Mouse (Mus musculus): ENCODE measurements around the gene Gm21883. TPM values are rescaled to one million over a fixed set of nuclear protein-coding genes. Genes with fewer than 3 reads are reported as not detected.

The Gm21883 gene
- not detected for polyA plus RNA-seq (2012; fragmentation: generic; extraction: Trizol)

GRCm38 (mm10) chrX:31574183-31574582 is at the start of gene Gm21883:
Gene Gm21883 (minus strand): TSS chrX:31574283.

DNA sequence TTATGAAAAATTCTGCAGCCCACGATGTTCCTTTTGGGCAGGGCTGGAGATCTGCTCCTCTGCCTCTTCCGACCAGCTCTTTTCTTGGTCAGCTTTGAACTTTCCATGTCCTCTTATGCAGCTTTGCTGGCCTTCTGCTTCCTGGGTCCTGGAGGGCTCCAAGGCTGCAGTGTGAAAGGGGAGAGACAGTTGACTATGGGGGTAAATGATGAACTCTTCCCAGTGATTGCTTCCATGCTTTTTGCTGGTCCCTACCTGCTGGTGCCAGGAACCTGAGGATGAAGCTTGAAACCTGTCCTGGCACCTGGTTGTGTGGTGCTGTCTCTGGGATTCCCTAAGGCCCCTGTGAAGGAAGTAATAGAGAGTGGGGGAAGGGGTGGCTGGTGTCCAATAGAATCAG is 44.7 kb upstream of the Gm21883 start, which contains the start of gene Spin2e:
TSS of gene Spin2e (minus strand) at position 101 of the 400 bp plus-strand sequence.

Other genes starting within 250 kb of the Gm21883 start
- not detected for gene Btbd35f26, start 237.8 kb downstream of the Gm21883 start, polyA plus RNA-seq (2012; fragmentation: generic; extraction: Trizol)
- not detected for gene Btbd35f19, start 190.4 kb downstream of the Gm21883 start, polyA plus RNA-seq (2012; fragmentation: generic; extraction: Trizol)
- not detected for gene Spin2e, start 44.6 kb upstream of the Gm21883 start, polyA plus RNA-seq (2012; fragmentation: generic; extraction: Trizol)
- not detected for gene Btbd35f25, start 142.9 kb upstream of the Gm21883 start, polyA plus RNA-seq (2012; fragmentation: generic; extraction: Trizol)